Mouse (Mus musculus) right cerebral cortex, postnatal 36 days (tissue): Measurements from ENCODE around the gene Psmd14.

Source experiments
- DNase-seq, 2 experiments: peaks; one replicate each; pipeline ENCODE4 v3.0.0; 2022; ENCODE audit warnings: low spot score in 2 of 2, mixed read lengths in 1 of 2

Psmd14 gene

DNA sequence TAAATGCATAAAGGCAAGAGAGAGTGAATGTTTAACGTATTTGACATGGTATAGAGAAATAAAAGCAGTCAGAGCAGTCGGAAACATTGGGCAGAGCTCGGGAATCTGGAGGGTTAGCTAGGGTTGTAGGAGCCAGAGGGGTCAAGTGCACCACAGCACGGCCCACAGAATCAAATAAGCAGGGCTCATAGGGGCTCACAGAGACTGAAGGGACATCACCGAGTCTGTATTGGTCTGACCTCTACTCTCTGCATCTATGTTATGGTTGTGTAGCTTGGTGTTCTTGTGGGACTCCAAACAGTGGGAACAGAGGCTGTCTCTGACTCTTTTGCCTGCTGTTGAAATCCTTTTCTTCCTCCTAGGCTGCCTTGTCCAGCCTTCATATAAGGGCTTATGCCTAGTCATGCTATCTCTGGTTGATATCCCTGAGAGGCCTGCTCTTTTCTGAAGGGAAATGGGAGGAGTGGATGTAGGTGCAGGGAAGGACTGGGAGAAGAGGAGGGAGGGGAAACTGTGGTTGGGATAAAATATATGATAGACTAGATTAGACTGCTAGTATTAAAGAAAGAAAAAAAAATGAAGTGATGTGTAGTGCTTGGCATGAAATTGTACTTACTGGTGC lies 47.9 kb downstream of the Psmd14 start:
- no peak for DNase-seq

DNA sequence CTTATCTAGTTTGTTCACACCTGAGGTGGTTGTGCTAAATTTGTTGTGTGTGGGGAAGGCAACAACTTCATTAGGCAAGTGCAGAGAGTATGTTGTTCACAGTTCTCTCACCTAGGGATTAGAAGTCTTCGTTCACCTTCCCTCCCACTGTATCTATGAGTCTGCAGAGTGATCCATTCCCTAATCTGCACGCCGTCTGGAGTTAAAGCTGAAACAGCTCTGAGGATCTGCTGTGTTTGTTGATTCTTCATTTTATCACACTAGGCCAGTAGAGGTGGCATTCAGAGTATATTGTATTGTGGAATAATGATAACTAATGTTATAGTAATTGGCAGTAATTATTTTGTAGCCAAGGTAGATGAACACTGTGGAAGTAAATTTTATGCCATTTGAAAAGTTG lies 48.5 kb downstream of the Psmd14 start:
- DNase-seq = no peak

DNA sequence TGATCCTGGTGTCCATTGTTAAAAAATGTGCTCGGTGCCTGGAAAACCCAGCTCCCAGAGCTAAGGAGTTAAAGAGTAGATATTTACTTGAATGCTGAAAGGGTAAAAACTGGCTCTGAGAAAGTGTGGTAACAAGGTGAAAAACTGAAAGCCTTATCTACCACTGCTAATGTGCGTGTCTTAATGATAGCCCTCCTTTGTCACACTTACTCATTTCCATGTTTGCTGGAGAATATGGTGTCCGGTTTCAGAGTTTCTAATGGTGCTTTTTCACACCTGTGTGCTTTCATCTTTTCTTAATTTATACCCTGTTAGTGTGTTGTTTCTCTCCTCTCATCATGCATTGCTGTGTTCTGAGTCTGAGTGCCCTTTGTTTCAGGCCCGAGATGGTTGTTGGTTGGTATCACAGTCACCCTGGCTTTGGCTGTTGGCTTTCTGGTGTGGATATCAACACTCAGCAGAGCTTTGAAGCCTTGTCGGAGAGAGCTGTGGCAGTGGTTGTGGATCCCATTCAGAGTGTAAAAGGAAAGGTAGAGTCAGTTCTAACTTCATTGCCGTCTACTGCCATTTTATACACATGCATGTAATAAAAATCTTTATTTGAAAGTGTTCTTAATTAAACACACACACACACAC lies 53.1 kb downstream of the Psmd14 start:
- DNase-seq = no peak

DNA sequence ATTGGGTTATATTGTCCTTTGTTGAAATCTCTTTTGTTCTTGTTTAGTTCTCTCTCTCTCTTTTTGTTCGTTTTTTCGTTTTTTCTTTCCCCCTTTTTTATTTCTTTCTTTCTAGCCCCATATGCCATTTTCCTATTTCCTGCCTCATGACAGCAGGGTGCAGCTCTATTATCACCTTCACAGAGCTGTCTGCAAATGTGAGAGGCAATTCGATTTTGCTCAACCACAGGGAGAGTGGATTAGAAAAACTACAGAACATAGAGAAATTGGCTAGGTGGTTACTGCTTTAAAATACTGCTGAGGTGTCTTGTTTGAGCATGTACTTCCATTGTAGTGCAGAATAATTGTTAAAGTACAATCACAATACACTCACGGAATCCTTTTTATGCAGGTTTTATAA lies 54.0 kb downstream of the Psmd14 start:
- DNase-seq = no peak

DNA sequence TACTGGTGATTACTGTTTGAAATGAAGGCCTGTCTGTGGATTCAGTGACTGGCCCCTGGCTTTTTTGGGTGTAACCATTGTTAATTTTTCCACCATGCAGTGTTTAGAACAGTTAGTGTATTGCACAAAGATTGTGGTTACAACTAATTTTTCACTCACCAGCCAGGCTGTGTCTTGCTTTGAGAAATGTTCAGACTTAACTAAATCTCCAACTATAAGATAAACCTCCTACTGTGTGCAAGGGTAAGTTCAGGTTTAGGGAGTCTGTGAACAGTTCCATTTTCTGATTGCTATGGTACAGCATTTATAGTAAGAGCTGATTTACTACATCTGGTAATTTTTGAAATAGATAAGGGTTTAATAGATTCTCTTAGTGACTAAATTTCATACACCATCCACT lies 69.3 kb downstream of the Psmd14 start:
- DNase-seq = no peak

DNA sequence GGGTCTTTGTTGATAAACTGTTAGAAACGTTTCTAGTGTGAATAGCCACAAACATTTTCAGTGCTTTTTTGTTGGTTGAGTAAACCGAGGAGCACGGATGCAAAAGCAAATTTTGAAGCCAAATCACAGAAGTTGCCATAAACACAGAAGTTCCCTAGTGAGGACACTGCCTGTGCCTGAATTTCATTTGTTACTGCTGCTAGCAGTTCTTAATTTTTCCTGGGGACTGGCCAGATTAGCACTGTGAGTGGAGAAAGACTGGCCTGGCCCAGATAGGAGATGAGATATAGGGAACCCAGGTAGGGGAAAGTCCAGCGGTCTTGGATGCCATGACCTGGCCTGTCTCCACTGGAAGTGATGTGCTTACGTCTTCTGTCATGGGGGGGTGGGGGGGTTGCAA lies 83.5 kb downstream of the Psmd14 start:
- no peak for DNase-seq

DNA sequence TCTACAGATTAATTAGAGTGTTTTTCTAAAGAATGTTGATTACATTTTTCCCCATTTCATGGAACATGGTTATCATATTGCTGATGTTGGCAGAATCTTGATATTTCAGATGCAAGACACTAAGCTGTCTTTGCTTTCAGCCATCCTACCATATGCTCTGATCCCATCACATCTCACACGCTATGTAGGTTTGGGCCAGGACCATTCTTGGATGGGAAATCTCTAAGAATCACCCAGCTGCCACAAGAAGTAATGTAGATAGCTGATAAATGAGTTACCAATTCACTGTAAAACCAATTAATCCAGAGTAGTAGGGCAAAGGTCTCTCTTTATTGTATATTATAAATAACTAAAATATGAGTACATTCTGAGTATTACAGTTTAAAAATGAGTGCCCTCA lies 86.6 kb downstream of the Psmd14 start:
- DNase-seq = no peak

DNA sequence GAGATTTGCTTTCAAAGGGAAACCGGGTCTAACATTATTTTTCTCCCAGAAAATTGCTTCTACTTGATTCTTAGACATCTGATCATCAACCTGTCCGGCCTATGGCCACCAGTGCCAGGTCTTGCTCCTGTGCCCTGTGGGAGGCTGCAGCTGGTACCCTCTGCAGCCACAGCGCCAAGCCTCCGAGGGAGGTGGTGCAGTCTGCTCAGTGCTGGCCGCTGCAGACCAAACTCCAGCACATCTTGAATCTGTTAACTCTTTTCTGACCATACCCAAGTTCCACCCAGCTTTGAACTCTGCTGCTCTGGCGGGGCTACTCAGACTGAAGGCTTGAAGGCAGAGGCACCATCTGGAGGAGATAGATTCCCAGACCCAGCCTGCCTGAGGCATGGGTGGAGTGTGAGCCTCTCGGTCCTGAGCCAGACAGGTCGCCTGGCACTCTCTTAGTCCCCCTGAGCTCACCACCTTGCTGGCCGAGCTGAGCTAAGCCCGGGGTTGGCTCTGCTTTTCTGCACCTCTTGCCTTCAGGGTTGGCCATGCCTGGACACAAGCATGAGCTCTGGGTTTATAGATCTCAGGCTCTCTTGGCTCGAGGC lies 91.3 kb downstream of the Psmd14 start, which contains the start of gene Tbr1:
Tbr1 (plus strand) TSS at position 275 of the 596 bp plus-strand sequence.
- no peak for DNase-seq

DNA sequence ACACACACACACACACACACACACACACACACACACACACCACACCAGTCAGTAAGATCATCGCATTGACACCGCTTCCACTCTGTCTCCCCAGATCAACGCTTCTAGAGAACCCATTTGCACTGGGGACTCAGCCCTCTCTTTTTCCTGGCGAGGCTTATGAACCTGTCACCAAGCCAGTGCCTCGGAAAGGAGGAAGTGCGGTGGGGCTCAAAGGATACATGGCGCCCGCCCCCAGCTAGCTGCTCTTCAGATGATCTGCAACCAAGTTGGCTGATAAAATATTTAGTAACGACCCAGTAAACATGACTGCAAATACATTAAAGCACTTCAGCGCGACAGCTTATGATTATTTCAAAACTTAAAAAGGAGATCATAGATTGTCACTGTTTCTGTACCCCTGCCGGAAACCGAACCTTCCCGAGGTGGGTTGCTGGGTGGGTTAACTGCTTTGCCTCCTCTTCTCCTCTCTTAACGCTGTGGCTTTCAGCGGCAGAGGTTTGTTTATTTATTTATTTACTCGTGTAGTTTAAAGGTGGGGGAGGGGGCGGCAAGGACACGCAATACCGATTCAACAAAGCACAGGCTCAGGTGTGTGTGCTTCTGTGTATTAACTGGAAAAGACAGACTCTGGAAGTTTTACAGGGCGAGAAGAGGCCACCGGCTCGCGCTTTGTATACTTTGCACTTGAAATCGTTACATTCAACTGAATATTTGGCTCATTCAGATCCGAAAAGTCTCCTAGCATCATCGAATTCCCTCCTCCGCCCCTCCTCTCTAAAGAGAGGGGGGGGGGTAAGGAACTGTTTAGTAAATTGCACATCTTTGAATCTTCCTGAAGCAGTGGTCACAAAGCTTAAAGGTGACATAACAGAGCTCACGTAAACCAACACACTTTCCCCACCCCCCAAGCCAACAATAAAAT lies 92.2 kb downstream of the Psmd14 start:
- DNase-seq = no peak

DNA sequence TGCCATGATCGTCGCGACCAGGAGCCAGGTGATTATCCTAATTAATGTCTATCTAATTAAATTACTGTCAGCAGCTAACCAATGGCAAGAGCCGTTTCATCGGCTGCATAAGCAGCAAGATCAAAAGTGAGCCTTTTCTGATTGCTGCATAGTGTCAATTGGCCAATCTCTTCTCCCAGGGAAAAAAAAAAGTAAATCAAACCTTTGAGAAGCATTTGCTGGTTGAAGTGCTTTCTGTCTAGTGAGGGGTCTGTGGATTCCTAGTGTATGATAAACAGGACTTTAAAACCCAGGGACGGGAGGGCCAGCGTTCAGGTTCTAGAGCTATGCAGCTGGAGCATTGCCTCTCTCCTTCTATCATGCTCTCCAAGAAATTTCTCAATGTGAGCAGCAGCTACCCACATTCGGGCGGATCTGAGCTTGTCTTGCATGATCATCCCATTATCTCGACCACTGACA lies 92.9 kb downstream of the Psmd14 start:
- DNase-seq = no peak

DNA sequence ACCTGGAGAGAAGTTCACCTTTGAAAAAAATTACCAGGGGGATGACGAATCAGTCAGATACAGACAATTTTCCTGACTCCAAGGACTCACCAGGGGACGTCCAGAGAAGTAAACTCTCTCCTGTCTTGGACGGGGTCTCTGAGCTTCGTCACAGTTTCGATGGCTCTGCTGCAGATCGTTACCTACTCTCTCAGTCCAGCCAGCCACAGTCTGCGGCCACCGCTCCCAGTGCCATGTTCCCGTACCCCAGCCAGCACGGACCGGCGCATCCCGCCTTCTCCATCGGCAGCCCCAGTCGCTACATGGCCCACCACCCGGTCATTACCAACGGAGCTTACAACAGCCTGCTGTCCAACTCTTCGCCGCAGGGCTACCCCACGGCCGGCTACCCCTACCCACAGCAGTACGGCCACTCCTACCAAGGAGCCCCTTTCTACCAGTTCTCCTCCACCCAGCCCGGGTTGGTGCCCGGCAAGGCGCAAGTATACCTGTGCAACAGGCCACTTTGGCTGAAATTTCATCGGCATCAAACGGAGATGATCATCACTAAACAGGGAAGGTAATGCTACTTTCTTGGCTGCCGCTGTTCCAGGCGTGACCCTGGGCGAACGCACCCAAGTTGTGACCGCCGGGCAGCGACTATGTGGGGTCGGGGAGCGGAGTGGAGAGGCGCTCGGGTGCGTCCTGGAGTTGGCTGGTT lies 93.5 kb downstream of the Psmd14 start:
- no peak for DNase-seq

DNA sequence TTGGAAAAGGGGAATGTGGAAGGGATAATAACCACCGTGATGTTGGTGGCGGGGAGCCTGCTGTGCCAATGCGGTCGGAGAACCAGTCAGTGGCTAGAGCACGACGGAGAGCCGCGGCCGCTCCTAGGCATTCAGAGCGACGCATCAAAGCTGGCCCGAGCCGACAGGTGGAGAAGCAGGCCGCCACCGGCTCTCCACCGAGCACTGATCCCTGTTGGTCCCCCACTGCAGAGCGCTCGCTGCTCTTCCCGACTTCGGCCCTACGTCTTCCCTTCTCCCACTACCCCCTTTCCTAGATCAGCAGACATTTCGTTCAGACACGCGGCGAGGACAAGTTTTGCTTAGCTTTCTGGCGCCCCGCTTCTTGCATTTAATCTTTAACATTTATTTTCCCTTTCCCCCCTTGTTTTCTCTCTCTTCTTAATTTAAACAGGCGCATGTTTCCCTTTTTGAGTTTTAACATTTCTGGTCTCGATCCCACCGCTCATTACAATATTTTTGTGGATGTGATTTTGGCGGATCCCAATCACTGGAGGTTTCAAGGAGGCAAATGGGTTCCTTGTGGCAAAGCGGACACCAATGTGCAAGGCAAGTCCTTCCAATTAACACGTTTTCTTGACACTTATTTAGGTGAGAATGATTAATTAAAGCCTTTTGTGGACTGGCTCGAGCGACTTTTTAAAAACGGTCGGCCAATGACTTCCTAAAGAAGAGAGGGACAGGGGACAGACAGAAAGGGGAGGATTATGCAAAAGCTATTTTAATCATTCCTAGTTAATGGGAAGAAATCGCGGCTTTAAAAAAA lies 94.2 kb downstream of the Psmd14 start:
- DNase-seq = no peak

DNA sequence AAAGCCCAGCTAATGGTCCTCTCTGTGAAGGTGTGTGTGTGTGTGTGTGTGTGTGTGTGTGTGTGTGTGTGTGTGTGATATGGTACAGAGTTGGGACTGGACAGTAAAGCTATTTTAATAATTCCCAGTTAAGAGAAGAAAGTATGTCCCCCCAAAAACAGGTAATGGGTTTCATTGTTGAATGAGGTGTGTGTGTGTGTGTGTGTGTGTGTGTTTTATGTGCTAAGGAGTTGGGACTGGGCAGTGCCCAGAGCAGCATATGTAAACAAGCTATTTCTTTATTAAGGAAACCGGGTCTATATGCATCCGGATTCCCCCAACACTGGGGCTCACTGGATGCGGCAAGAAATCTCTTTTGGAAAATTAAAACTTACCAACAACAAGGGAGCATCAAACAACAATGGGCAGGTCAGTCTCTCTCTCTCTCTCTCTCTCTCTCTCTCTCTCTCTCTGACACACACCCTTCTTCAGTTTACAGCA lies 94.9 kb downstream of the Psmd14 start:
- no peak for DNase-seq

DNA sequence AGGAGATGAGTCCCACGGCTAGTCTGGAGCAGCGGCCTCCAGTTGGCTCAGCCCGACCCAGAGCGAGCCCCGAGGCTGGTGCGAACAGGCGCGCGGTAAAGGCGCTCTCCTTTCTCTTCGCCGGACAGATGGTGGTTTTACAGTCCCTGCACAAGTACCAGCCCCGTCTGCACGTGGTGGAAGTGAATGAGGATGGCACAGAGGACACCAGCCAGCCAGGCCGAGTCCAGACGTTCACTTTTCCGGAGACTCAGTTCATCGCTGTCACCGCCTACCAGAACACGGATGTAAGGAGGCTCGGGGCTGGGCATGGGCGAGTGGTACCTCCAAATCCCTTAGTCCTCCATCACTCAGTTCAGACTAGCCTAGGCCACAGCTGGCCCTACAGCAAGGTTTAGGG lies 95.7 kb downstream of the Psmd14 start:
- DNase-seq = no peak

DNA sequence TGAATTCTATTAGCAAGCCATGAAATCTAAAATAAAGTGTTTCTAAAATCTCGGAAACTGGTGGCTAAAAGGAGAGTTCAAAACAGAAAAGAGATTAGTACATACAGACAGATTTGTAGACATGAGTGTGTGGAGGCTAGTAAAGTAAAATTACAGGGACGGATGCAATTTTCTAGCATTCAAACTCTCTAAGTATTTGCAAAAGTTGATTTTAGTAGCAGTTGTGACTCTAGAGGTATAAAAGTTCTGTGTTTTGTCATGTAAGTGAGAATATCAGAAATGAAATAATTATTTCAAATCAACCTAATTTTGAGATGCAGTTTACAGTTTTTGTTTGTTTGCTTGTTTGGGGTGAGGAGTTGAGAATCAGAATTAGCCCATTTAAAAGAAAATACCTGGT lies 96.3 kb downstream of the Psmd14 start:
- DNase-seq = no peak

DNA sequence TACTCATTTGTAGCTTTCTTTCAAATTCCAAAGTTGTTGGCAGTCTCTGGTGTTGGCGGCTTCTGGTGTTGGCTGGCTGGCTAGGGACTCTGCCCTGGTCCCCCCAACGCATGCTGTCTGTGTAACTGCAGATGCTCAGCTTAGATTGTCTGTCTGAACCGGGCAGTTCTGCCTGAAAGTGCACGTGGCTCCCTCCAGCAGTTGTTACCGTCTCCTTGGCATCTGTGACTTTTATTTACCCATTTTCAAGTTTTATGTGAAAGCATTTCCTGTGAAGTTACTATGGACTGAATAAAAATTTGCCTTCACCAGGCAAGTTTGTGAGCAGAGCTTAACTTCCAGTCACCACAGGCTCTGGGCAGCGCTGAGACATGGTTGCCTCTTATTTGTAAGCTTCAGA lies 97.3 kb downstream of the Psmd14 start:
- no peak for DNase-seq

DNA sequence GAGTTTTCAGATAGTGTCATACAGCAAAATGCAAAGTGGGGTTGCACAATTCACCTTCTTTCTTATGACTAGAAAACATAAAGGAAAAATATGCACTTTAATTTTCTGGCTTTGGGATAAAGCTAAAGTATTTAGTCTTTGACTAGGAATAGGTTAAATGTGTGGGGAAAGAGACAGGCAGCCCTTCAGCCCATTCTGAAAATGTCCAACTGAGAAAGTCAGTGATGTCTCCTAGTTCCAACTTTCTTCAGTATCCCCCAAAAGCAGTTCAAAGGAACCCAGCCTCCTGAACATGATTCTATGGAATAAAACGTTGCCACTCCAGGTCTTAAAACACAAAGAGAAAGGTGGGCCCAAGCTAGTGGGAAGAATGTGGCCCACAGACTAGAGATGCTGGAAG lies 97.9 kb downstream of the Psmd14 start:
- no peak for DNase-seq

DNA sequence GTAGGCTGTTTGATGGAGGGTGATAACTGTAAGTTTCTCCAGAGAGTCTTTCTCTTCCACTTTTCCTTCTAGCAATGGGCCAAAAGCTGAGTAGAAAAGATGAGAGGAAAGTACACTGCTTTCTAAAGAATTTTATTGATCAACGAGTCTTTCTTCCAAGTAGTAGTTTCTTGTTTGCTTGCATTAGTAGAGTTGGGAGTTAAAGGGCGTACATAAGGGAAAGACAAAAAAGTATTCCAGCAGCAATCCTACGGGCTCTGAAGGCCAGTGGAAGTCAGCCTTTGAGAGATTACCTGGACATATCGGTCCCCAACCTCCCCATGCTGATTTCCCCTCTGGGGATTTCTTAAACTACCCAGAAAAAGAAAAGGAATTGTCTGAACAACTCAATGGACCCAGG lies 99.3 kb downstream of the Psmd14 start:
- no peak for DNase-seq

DNA sequence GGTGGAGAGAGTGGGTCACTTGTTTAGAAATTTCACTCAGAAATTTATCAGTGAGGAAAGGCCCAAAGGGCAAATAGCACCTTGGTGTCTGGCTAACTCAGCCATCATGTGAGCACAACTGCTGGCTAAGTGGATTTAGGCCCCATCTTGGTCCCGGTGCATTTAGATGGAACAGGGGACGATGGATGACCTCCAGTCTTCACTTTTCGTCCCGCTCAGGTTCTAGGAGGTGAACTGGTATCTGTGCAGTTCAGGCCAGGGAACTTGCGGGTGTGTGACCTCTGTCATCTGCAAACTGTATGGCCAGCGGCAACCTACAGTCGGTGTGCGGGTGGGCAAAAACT lies 99.6 kb downstream of the Psmd14 start:
- DNase-seq = no peak

DNA sequence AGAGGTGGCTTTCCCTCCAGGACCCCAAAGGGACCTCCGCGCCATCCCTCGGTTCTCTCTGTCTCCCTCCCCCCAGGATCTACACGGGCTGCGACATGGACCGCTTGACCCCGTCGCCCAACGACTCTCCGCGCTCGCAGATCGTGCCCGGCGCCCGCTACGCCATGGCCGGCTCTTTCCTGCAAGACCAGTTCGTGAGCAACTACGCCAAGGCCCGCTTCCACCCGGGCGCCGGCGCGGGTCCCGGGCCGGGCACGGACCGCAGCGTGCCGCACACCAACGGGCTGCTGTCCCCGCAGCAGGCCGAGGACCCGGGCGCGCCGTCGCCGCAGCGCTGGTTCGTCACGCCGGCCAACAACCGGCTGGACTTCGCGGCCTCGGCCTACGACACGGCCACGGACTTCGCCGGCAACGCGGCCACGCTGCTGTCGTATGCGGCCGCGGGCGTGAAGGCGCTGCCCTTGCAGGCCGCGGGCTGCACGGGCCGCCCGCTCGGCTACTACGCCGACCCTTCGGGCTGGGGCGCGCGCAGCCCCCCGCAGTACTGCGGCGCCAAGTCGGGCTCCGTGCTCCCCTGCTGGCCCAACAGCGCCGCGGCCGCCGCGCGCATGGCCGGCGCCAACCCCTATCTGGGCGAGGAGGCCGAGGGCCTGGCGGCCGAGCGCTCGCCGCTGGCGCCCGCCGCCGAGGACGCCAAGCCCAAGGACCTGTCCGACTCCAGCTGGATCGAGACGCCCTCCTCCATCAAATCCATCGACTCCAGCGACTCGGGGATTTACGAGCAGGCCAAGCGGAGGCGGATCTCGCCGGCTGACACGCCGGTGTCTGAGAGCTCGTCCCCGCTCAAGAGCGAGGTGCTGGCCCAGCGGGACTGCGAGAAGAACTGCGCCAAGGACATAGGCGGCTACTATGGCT lies 100.3 kb downstream of the Psmd14 start:
- no peak for DNase-seq
